Mouse (Mus musculus) olfactory bulb, adult 2 months (tissue): ENCODE measurements around the gene Igdcc3. TPM values are rescaled to one million over a fixed set of nuclear protein-coding genes. Genes with fewer than 3 reads are reported as not detected.

Source experiments
- H3K27ac ChIP-seq: fragments of 200-500 bp; 2 replicates; pipeline ENCODE4 v1.5.1; 2012; ENCODE audit warnings: low read depth, low read length; ENCODE audit not compliant: insufficient read depth
- H3K4me1 ChIP-seq: fragments of 200-500 bp; 2 replicates; pipeline ENCODE4 v1.6.1; 2012; ENCODE audit warnings: low read length; ENCODE audit not compliant: control insufficient read depth, insufficient read depth
- H3K4me3 ChIP-seq: fragments of 200-500 bp; 2 replicates; pipeline ENCODE4 v1.5.1; 2012; ENCODE audit warnings: mild to moderate bottlenecking, low read depth, low read length, moderate library complexity; ENCODE audit not compliant: insufficient read depth
- CTCF ChIP-seq: fragments of 200-500 bp; IDR thresholded peaks from 2 replicates; pipeline ENCODE4 v1.5.1; 2012; ENCODE audit warnings: low read depth, mild to moderate bottlenecking, low read length, moderate library complexity; ENCODE audit not compliant: insufficient read depth
- POLR2A ChIP-seq: fragments of 200-500 bp; IDR thresholded peaks from 2 replicates; pipeline ENCODE4 v1.6.1; 2012; ENCODE audit warnings: mild to moderate bottlenecking, low read depth, low read length, moderate library complexity; ENCODE audit not compliant: insufficient read depth
- WGBS: fragments of 180-500 bp; shearing (Covaris S2); methylation state at CpG from one replicate; pipeline ENCODE4 v1.1.7; 2018; 5-methylcytosine and 5-hydroxymethylcytosine counted together
- polyA plus RNA-seq: library from polyadenylated mRNA; stranded (reverse); fragments of >200 nt; gene quantifications from 2 replicates; pipeline ENCODE4 v1.2.4, GENCODE M21; 2012; ENCODE audit warnings: low replicate concordance; ENCODE audit not compliant: missing spikeins, insufficient read depth, insufficient read length

Igdcc3 gene
- polyA plus RNA-seq, 1 experiment = not detected

- TF ChIP-seq CTCF = no peak
- TF ChIP-seq POLR2A = no peak
- WGBS = 33% methylated on average over 25 of the region's 25 CpGs
- peaks cover 6% of the 10 kb centered on the region for H3K4me1 ChIP-seq
Measured at GRCm38 (mm10) chr9:65128123-65128815, 12.7 kb upstream of the Igdcc3 start.

GRCm38 (mm10) chr9:65131717-65132116 lies 9.3 kb upstream of the Igdcc3 start:
- WGBS = 77% methylated on average over 5 of the region's 5 CpGs
- TF ChIP-seq POLR2A = no peak
- no peak for TF ChIP-seq CTCF

More at GRCm38 (mm10) chr9:65128123-65128815, 12.7 kb upstream of the Igdcc3 start:
- Histone ChIP-seq H3K27ac (no peak overlapping the region), H3K4me3 (no peak overlapping the region)

GRCm38 (mm10) chr9:65133739-65134138 lies 7.2 kb upstream of the Igdcc3 start:
- Histone ChIP-seq H3K4me3 (no peak overlapping the region), H3K4me1 (no peaks in the 10 kb centered on the region), H3K27ac (no peak overlapping the region)
- 4% methylated on average over 8 of the region's 10 CpGs for WGBS
- TF ChIP-seq CTCF (peak; percentile 75), POLR2A (no peak)

More at GRCm38 (mm10) chr9:65131717-65132116, 9.3 kb upstream of the Igdcc3 start:
- no peak overlapping the region for H3K27ac ChIP-seq
- H3K4me1 ChIP-seq = no peaks in the 10 kb centered on the region; the same call in 1 of the 2 replicates
- H3K4me3 ChIP-seq = no peak overlapping the region

GRCm38 (mm10) chr9:65135126-65135525 lies 5.9 kb upstream of the Igdcc3 start:
- 78% methylated on average over 4 of the region's 4 CpGs for WGBS
- TF ChIP-seq CTCF = no peak
- no peak for TF ChIP-seq POLR2A

GRCm38 (mm10) chr9:65140491-65140890 lies 498 bp upstream of the Igdcc3 start:
- H3K27ac ChIP-seq = no peak overlapping the region
- WGBS = 8% methylated on average over 8 of the region's 8 CpGs

More at GRCm38 (mm10) chr9:65135126-65135525, 5.9 kb upstream of the Igdcc3 start:
- Histone ChIP-seq H3K27ac (no peak overlapping the region), H3K4me3 (no peak overlapping the region), H3K4me1 (no peaks in the 10 kb centered on the region)

GRCm38 (mm10) chr9:65141306-65141975 lies 452 bp downstream of the Igdcc3 start:
- H3K4me3 ChIP-seq = peak overlapping the region; percentile 83
- no peak for TF ChIP-seq POLR2A
- no peak for TF ChIP-seq CTCF
- H3K27ac ChIP-seq = no peak overlapping the region
- H3K4me1 ChIP-seq = peaks cover 9% of the 10 kb centered on the region
- WGBS = under 1% methylated on average over 66 of the region's 73 CpGs

More at GRCm38 (mm10) chr9:65140491-65140890, 498 bp upstream of the Igdcc3 start:
- Histone ChIP-seq H3K4me3 (peak overlapping the region; percentile 83), H3K4me1 (peaks cover 9% of the 10 kb centered on the region)
- TF ChIP-seq POLR2A = no peak

- WGBS = 0% methylated on average over 17 of the region's 17 CpGs
Measured at GRCm38 (mm10) chr9:65141976-65142318, 958 bp downstream of the Igdcc3 start.

GRCm38 (mm10) chr9:65142399-65142798 lies 1.4 kb downstream of the Igdcc3 start:
- 3% methylated on average over 8 of the region's 8 CpGs for WGBS
- Histone ChIP-seq H3K27ac (no peak overlapping the region), H3K4me1 (peaks cover 9% of the 10 kb centered on the region), H3K4me3 (peak overlapping the region; percentile 83; the same call in 1 of the 2 replicates)
- TF ChIP-seq POLR2A (no peak), CTCF (no peak)

More at GRCm38 (mm10) chr9:65141976-65142318, 958 bp downstream of the Igdcc3 start:
- Histone ChIP-seq H3K4me1 (peaks cover 9% of the 10 kb centered on the region), H3K4me3 (peak overlapping the region; percentile 83), H3K27ac (no peak overlapping the region)
- TF ChIP-seq CTCF (no peak), POLR2A (no peak)

GRCm38 (mm10) chr9:65146001-65146400 lies 5.0 kb downstream of the Igdcc3 start:
- H3K4me1 ChIP-seq = peaks cover 7% of the 10 kb centered on the region
- no peak for TF ChIP-seq CTCF
- TF ChIP-seq POLR2A = no peak
- H3K4me3 ChIP-seq = no peak overlapping the region
- no peak overlapping the region for H3K27ac ChIP-seq
- WGBS = 90% methylated on average over 5 of the region's 5 CpGs
